ENCODE assay signal across 8 mouse cellular contexts in genomic region chr3:105958204-105958603, GRCm38 (mm10). TPM values are rescaled to one million over a fixed set of nuclear protein-coding genes. Genes with fewer than 3 reads are reported as not detected.
DNase-seq lines count a peak whose midpoint lies in the region; ATAC-seq and TF ChIP-seq lines count a peak whose summit lies in the region.

No protein-coding gene starts in this region.

- peaks cover 13% of the 10 kb centered on the region for H3K36me3 ChIP-seq in spleen, adult 2 months (ENCODE audit: control insufficient read depth, insufficient read depth, low read length)
- peaks cover 37% of the 10 kb centered on the region for H3K36me3 ChIP-seq in limb, embryonic 14.5 days (ENCODE audit: control insufficient read depth, insufficient read depth, low read length)
- no peaks in the 10 kb centered on the region for H3K36me3 ChIP-seq in stomach, postnatal 0 days (ENCODE audit: control insufficient read depth, insufficient read depth, low read length)

- H3K9me3 ChIP-seq in limb, embryonic 14.5 days (ENCODE audit: control insufficient read depth, low read length), result no peaks in the 10 kb centered on the region
- no peaks in the 10 kb centered on the region for H3K9me3 ChIP-seq in stomach, postnatal 0 days (ENCODE audit: control insufficient read depth, low read length)

- H3K27me3 ChIP-seq in spleen, adult 2 months (ENCODE audit: control insufficient read depth, insufficient read depth, low read length), result no peaks in the 10 kb centered on the region
- H3K27me3 ChIP-seq in limb, embryonic 14.5 days (ENCODE audit: control insufficient read depth, insufficient read depth, low read length), result no peaks in the 10 kb centered on the region
- H3K27me3 ChIP-seq in stomach, postnatal 0 days (ENCODE audit: control insufficient read depth, insufficient read depth, low read length), result no peaks in the 10 kb centered on the region

- peak overlapping the region; percentile 82 for H3K4me3 ChIP-seq in spleen, adult 2 months (ENCODE audit: extremely low read depth, insufficient read depth, insufficient read length)
- peak overlapping the region; percentile 97 for H3K4me3 ChIP-seq in limb, embryonic 14.5 days (replicated peaks; ENCODE audit: low read length)
- peak overlapping the region; percentile 93 for H3K4me3 ChIP-seq in stomach, postnatal 0 days (ENCODE audit: low read depth, low read length)

- peaks cover 4% of the 10 kb centered on the region; the same call in 1 of the 2 replicates for H3K4me1 ChIP-seq in spleen, adult 2 months (ENCODE audit: control insufficient read depth, insufficient read depth, insufficient read length)
- peaks cover 16% of the 10 kb centered on the region for H3K4me1 ChIP-seq in limb, embryonic 14.5 days (ENCODE audit: control insufficient read depth, insufficient read depth, low read length)
- H3K4me1 ChIP-seq in stomach, postnatal 0 days (replicated peaks; ENCODE audit: control insufficient read depth, insufficient read depth), result peaks cover 7% of the 10 kb centered on the region; the same call in 1 of the 2 replicates

- DNase-seq in cerebellum, adult 9-10 months, result peak; percentile 11
- no peak for DNase-seq in cerebellum, adult 18-20 months
- no peak for DNase-seq in spleen, adult 2 months (ENCODE audit: low read depth in 1 of 2, low spot score in 2 of 2)
- no peak for DNase-seq in spleen, postnatal 36 days (ENCODE audit: low spot score in 2 of 2)
- no peak for DNase-seq in limb, embryonic 14.5 days (ENCODE audit: low spot score)
- no peak for DNase-seq in stomach, postnatal 0 days (ENCODE audit: low spot score)
- DNase-seq in gastrocnemius, postnatal 10 days, result no peak
- DNase-seq in Muller cell, postnatal 12 days (ENCODE audit: inconsistent ontology term), result no peak

- no peak for TF ChIP-seq POLR2A in spleen, adult 2 months (IDR thresholded peaks at IDR 0.05; ENCODE audit: low read depth, low read length)
- TF ChIP-seq POLR2A in limb, embryonic 14.5 days (IDR thresholded peaks at IDR 0.05; ENCODE audit: borderline replicate concordance, extremely low read depth, insufficient read depth, insufficient read length), result no peak

- H3K27ac ChIP-seq in spleen, adult 2 months (ENCODE audit: insufficient read depth, low read length), result no peak overlapping the region
- no peak overlapping the region for H3K27ac ChIP-seq in limb, embryonic 14.5 days (replicated peaks; ENCODE audit: low read depth, low read length)
- H3K27ac ChIP-seq in stomach, postnatal 0 days (replicated peaks), result peak overlapping the region; percentile 95; the same call in 1 of the 2 replicates

- no peak for TF ChIP-seq EP300 in stomach, postnatal 0 days (optimal IDR thresholded peaks at IDR 0.05)

- peak overlapping the region; percentile 92 for H3K9ac ChIP-seq in limb, embryonic 14.5 days (ENCODE audit: low read depth, low read length, severe bottlenecking)
- peak overlapping the region; percentile 97 for H3K9ac ChIP-seq in stomach, postnatal 0 days (ENCODE audit: low read length)

- ATAC-seq in limb, embryonic 14.5 days (ENCODE audit: low FRiP score, low read depth), result no peak
- ATAC-seq in stomach, postnatal 0 days (ENCODE audit: low FRiP score, low TSS enrichment), result no peak

- TF ChIP-seq CTCF in spleen, adult 2 months (IDR thresholded peaks at IDR 0.05; ENCODE audit: extremely low read depth, insufficient read depth, insufficient read length, insufficient replicate concordance), result no peak
- no peak for TF ChIP-seq CTCF in stomach, postnatal 0 days (IDR thresholded peaks at IDR 0.05; ENCODE audit: low read depth)

- WGBS in spleen, adult 2 months, result 50% methylated on average over 5 of the region's 5 CpGs
- 47% methylated on average over 5 of the region's 5 CpGs for WGBS in limb, embryonic 14.5 days
- WGBS in stomach, postnatal 0 days, result 35% methylated on average over 5 of the region's 5 CpGs

- peak overlapping the region; percentile 57 for H3K4me2 ChIP-seq in limb, embryonic 14.5 days (replicated peaks; ENCODE audit: low read depth, low read length, severe bottlenecking)
- H3K4me2 ChIP-seq in stomach, postnatal 0 days (replicated peaks; ENCODE audit: low read depth), result peak overlapping the region; percentile 77

RNA-seq across cellular contexts. Expression of gene Wdr77, which starts 1.0 kb away (rescaled TPM):
- 25.7 and 36.5 TPM in 2 replicates for polyA plus RNA-seq in spleen, adult 2 months (2012; rRNA removed)
- polyA plus RNA-seq in limb, embryonic 14.5 days (2012; rRNA removed), result 92.1 and 100 TPM in 2 replicates
- polyA plus RNA-seq in limb, embryonic 14.5 days (2014; fragmentation: Nextera tagmentation; extraction: Ambion mirVana), result 107 and 111 TPM in 2 replicates
- polyA plus RNA-seq in stomach, postnatal 0 days (2015; fragmentation: Nextera tagmentation; extraction: Ambion mirVana), result 52.7 and 54.4 TPM in 2 replicates
- total RNA-seq in gastrocnemius, postnatal 10 days (2021), result 10 to 100 TPM; 36.0 to 40.6 TPM

RNA-seq across cellular contexts. Expression of gene Atp5f1, which starts 1.7 kb away (rescaled TPM):
- 48.1 and 56.9 TPM in 2 replicates for polyA plus RNA-seq in spleen, adult 2 months (2012; rRNA removed)
- 162 and 233 TPM in 2 replicates for polyA plus RNA-seq in limb, embryonic 14.5 days (2012; rRNA removed)
- polyA plus RNA-seq in limb, embryonic 14.5 days (2014; fragmentation: Nextera tagmentation; extraction: Ambion mirVana), result 409 and 438 TPM in 2 replicates
- 406 and 414 TPM in 2 replicates for polyA plus RNA-seq in stomach, postnatal 0 days (2015; fragmentation: Nextera tagmentation; extraction: Ambion mirVana)
- 100 to 1,000 TPM; 528 to 633 TPM for total RNA-seq in gastrocnemius, postnatal 10 days (2021)

RNA-seq across cellular contexts. Expression of gene Ovgp1, which starts 15.3 kb away (rescaled TPM):
- 1.1 and 2.1 TPM in 2 replicates for polyA plus RNA-seq in spleen, adult 2 months (2012; rRNA removed)
- polyA plus RNA-seq in limb, embryonic 14.5 days (2012; rRNA removed), result 3.4 and 3.6 TPM in 2 replicates
- polyA plus RNA-seq in limb, embryonic 14.5 days (2014; fragmentation: Nextera tagmentation; extraction: Ambion mirVana), result 0.37 and 0.94 TPM in 2 replicates
- polyA plus RNA-seq in stomach, postnatal 0 days (2015; fragmentation: Nextera tagmentation; extraction: Ambion mirVana), result 0.54 and 0.56 TPM in 2 replicates
- total RNA-seq in gastrocnemius, postnatal 10 days (2021), result 1 to 10 TPM in 1 of 2 experiments, under 1 TPM in 1; 0.49 to 1.7 TPM

RNA-seq across cellular contexts. Expression of gene I830077J02Rik, which starts 25.7 kb away (rescaled TPM):
- 17.9 and 18.8 TPM in 2 replicates for polyA plus RNA-seq in spleen, adult 2 months (2012; rRNA removed)
- polyA plus RNA-seq in limb, embryonic 14.5 days (2012; rRNA removed), result 0.41 and 0.69 TPM in 2 replicates
- polyA plus RNA-seq in limb, embryonic 14.5 days (2014; fragmentation: Nextera tagmentation; extraction: Ambion mirVana), result 0.66 and 0.88 TPM in 2 replicates
- polyA plus RNA-seq in stomach, postnatal 0 days (2015; fragmentation: Nextera tagmentation; extraction: Ambion mirVana), result 0.63 and 1.2 TPM in 2 replicates
- total RNA-seq in gastrocnemius, postnatal 10 days (2021), result under 1 TPM; 0.35 to 0.52 TPM

RNA-seq across cellular contexts. Expression of gene Pifo, which starts 56.2 kb away (rescaled TPM):
- polyA plus RNA-seq in spleen, adult 2 months (2012; rRNA removed), result 0.11 and 0.37 TPM in 2 replicates
- 0.09 TPM in 1 of 2 replicates, not detected in the other for polyA plus RNA-seq in limb, embryonic 14.5 days (2012; rRNA removed)
- not detected in 2 replicates for polyA plus RNA-seq in limb, embryonic 14.5 days (2014; fragmentation: Nextera tagmentation; extraction: Ambion mirVana)
- polyA plus RNA-seq in stomach, postnatal 0 days (2015; fragmentation: Nextera tagmentation; extraction: Ambion mirVana), result not detected in 2 replicates
- total RNA-seq in gastrocnemius, postnatal 10 days (2021), result not detected
